Mouse (Mus musculus) lung, postnatal 0 days (tissue): Measurements from ENCODE around the gene Bcar3.

Source experiments
- CTCF ChIP-seq: IDR thresholded peaks from 2 replicates; pipeline ENCODE4 v1.5.1; 2016; ENCODE audit warnings: antibody characterized with exemption, mild to moderate bottlenecking
- EP300 ChIP-seq: IDR thresholded peaks from 2 replicates; pipeline ENCODE4 v1.6.1; 2016; ENCODE audit warnings: antibody characterized with exemption, mild to moderate bottlenecking, control low read depth

DNA sequence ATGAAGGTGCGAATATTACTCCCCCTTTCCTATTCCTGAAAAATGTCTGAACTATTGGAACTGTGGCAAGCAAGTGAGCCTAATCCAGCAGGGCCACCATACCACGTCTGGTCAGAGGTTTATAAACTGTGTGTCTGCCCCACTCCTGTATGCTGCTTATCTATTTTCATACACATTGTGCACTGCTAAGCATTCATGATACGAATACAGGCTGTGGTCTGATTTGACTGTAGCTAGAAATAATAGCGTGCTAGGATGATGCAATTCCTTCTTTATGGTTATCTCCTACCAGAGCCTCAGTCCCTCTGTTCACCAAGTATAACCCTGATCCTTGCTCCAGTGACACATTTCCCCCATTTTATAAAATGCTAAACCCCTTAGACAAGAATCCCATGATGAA lies 162.2 kb downstream of the Bcar3 start:
- TF ChIP-seq CTCF (no peak), EP300 (no peak)
